Mouse (Mus musculus) induced T-regulatory cell, adult 2 months (primary cell): Measurements from ENCODE around the gene Zbtb20.
A peak's percentile ranks its signal among the peaks of the same experiment; 100 is the strongest.

Source experiments
- DNase-seq: peaks from one replicate; pipeline ENCODE4 v3.0.0-alpha.2; 2012; ENCODE audit warnings: low read depth

Zbtb20 gene

GRCm38 (mm10) chr16:43511531-43511930 is 635.9 kb downstream of the Zbtb20 start:
- no peak for DNase-seq

- no peak for DNase-seq
These were observed 638.3 kb downstream of the Zbtb20 start for GRCm38 (mm10) chr16:43513933-43514332.

- DNase-seq: no peak
These were observed 639.9 kb downstream of the Zbtb20 start for GRCm38 (mm10) chr16:43515538-43515937.

GRCm38 (mm10) chr16:43520274-43520673 is 644.6 kb downstream of the Zbtb20 start:
- DNase-seq: no peak

GRCm38 (mm10) chr16:43522482-43522881 is 646.8 kb downstream of the Zbtb20 start:
- DNase-seq: no peak

GRCm38 (mm10) chr16:43524179-43524578 is 648.5 kb downstream of the Zbtb20 start:
- no peak for DNase-seq

- no peak for DNase-seq
These were observed 649.9 kb downstream of the Zbtb20 start for GRCm38 (mm10) chr16:43525624-43526023.

- DNase-seq: no peak
These were observed 652.6 kb downstream of the Zbtb20 start for GRCm38 (mm10) chr16:43528300-43528699.

GRCm38 (mm10) chr16:43531328-43531727 is 655.6 kb downstream of the Zbtb20 start:
- no peak for DNase-seq

- DNase-seq: no peak
These were observed 658.4 kb downstream of the Zbtb20 start for GRCm38 (mm10) chr16:43534103-43534502.

- DNase-seq: no peak
These were observed 660.2 kb downstream of the Zbtb20 start for GRCm38 (mm10) chr16:43535912-43536311.

- no peak for DNase-seq
These were observed 661.5 kb downstream of the Zbtb20 start for GRCm38 (mm10) chr16:43537163-43537562.

- no peak for DNase-seq
These were observed 664.0 kb downstream of the Zbtb20 start for GRCm38 (mm10) chr16:43539659-43540096.

- DNase-seq: peak; percentile 74
These were observed 664.4 kb downstream of the Zbtb20 start for GRCm38 (mm10) chr16:43540108-43540507.

- DNase-seq: no peak
These were observed 665.0 kb downstream of the Zbtb20 start for GRCm38 (mm10) chr16:43540546-43541167.

GRCm38 (mm10) chr16:43545261-43545660 is 669.6 kb downstream of the Zbtb20 start:
- no peak for DNase-seq

- DNase-seq: no peak
These were observed 671.9 kb downstream of the Zbtb20 start for GRCm38 (mm10) chr16:43547323-43548180.

GRCm38 (mm10) chr16:43548774-43549173 is 673.1 kb downstream of the Zbtb20 start:
- no peak for DNase-seq

GRCm38 (mm10) chr16:43549425-43550089 is 673.9 kb downstream of the Zbtb20 start:
- DNase-seq: no peak

GRCm38 (mm10) chr16:43552443-43552842 is 676.8 kb downstream of the Zbtb20 start:
- no peak for DNase-seq

- no peak for DNase-seq
These were observed 681.7 kb downstream of the Zbtb20 start for GRCm38 (mm10) chr16:43557385-43557784.

- no peak for DNase-seq
These were observed 685.6 kb downstream of the Zbtb20 start for GRCm38 (mm10) chr16:43561330-43561729.

GRCm38 (mm10) chr16:43561956-43562355 is 686.3 kb downstream of the Zbtb20 start:
- peak; percentile 59 for DNase-seq
